Mouse (Mus musculus) lung, postnatal 25 days (tissue): Measurements from ENCODE around the gene Gm49354.

ENCODE experiments used
- DNase-seq: peaks from one replicate; pipeline ENCODE4 v3.0.0; 2022; ENCODE audit warnings: low spot score

Gene Gm49354

GRCm38 (mm10) chr13:59710230-59710629 lies 71.8 kb downstream of the Gm49354 start, which contains the start of gene Spata31d1a:
Gene Spata31d1a (minus strand): TSS chr13:59710330.
- DNase-seq, result no peak
